In genomic region chr11:94874155-94874561, GRCm38 (mm10) we compare ENCODE assay signal across 10 mouse cellular contexts.
DNase-seq lines count a peak whose midpoint lies in the region; ATAC-seq and TF ChIP-seq lines count a peak whose summit lies in the region.
"Had no signal": no experiment of that assay in that cellular context is flagged by ENCODE, and none has a peak within 500 bp of the region (broad histone marks: within the 10 kb centered on the region; RNA-seq: fewer than 3 reads in every experiment).

No protein-coding gene starts in this region.

- H3K9ac ChIP-seq in neural tube, embryonic 13.5 days = no peak overlapping the region

- H3K9me3 ChIP-seq in neural tube, embryonic 13.5 days = no peaks in the 10 kb centered on the region

- H3K4me2 ChIP-seq in neural tube, embryonic 13.5 days = peak overlapping the region; percentile 61; the same call in 1 of the 2 replicates

- no peaks in the 10 kb centered on the region for H3K36me3 ChIP-seq in neural tube, embryonic 13.5 days

- peak overlapping the region; percentile 99 for H3K27ac ChIP-seq in embryonic fibroblast, embryonic 13.5 days (ENCODE audit: insufficient read depth, low read length)
- 0 out of 2 replicates have a peak overlapping the region, but pooled peaks have one; percentile 38 for H3K27ac ChIP-seq in neural tube, embryonic 13.5 days (replicated peaks)

- 26% methylated on average over 7 of the region's 7 CpGs for WGBS in neural tube, embryonic 13.5 days

- TF ChIP-seq CTCF in embryonic fibroblast, embryonic 13.5 days (IDR thresholded peaks at IDR 0.05; ENCODE audit: borderline replicate concordance, insufficient read depth, low read length) = no peak

- ATAC-seq in neural tube, embryonic 13.5 days (ENCODE audit: low read depth) = no peak
- no peak for ATAC-seq in erythroblast, adult 5-6 weeks (replicated peaks; ENCODE audit: low FRiP score, poor library complexity, severe bottlenecking)

- no peak overlapping the region for H3K4me3 ChIP-seq in embryonic fibroblast, embryonic 13.5 days (ENCODE audit: insufficient read depth, low read length)
- no peak overlapping the region for H3K4me3 ChIP-seq in neural tube, embryonic 13.5 days

- TF ChIP-seq POLR2A in embryonic fibroblast, embryonic 13.5 days (IDR thresholded peaks at IDR 0.05; ENCODE audit: low read depth, low read length) = peak; percentile 56

- intact Hi-C loops in heart, postnatal 10 days (cut with DNase I) = no loop called here
- intact Hi-C loops in left cerebral cortex, postnatal 36 days (cut with DNase I) = no loop called here

- DNase-seq in kidney, postnatal 4 days = peak; percentile 53 to 67
- no peak for DNase-seq in kidney, adult 18-20 months
- peak; percentile 69 to 70 for DNase-seq in heart, postnatal 10 days
- DNase-seq in spleen, postnatal 10 days (ENCODE audit: low spot score in 2 of 2) = no peak
- DNase-seq in left cerebral cortex, postnatal 36 days (ENCODE audit: low spot score in 2 of 2) = no peak
- DNase-seq: cerebellum, postnatal 36 days; midbrain, embryonic 14.5 days had no signal

- peaks cover 10% of the 10 kb centered on the region for H3K4me1 ChIP-seq in embryonic fibroblast, embryonic 13.5 days (ENCODE audit: control insufficient read depth, insufficient read depth, low read length)
- peaks cover 17% of the 10 kb centered on the region for H3K4me1 ChIP-seq in neural tube, embryonic 13.5 days (replicated peaks)

- H3K27me3 ChIP-seq in neural tube, embryonic 13.5 days = peaks cover 21% of the 10 kb centered on the region

Comparison
In these comparisons a context has a peak if more than half of its experiments do, and no peak if none do; other contexts are left out.
1. DNase-seq: peak in kidney, postnatal 4 days (2 of 2) and heart, postnatal 10 days (2 of 2); none in kidney, adult 18-20 months (single experiment), spleen, postnatal 10 days (0 of 2) and left cerebral cortex, postnatal 36 days (0 of 2).